Mouse (Mus musculus) embryonic facial prominence, embryonic 14.5 days (tissue): ENCODE data around the gene Slc16a10. TPM values are rescaled to one million over a fixed set of nuclear protein-coding genes. Genes with fewer than 3 reads are reported as not detected.

Source experiments
- ATAC-seq: fragments of 200-750 bp; cut with Nextera tagmentation; 2 replicates; pipeline ENCODE4 v1.8.0; 2017; ENCODE audit warnings: low read depth, moderate number of reproducible peaks, moderate TSS enrichment
- DNase-seq: peaks from one replicate; pipeline ENCODE4 v3.0.0-alpha.2; 2015; ENCODE audit warnings: low spot score
- H3K27ac ChIP-seq: fragments of 300-500 bp; sonication (generic); replicated peaks from 2 replicates; pipeline ENCODE4 v1.5.1; 2014; ENCODE audit warnings: low read depth, mild to moderate bottlenecking, low read length, moderate library complexity
- H3K27me3 ChIP-seq: fragments of 300-500 bp; sonication (generic); replicated peaks from 2 replicates; pipeline ENCODE4 v1.6.1; 2014; ENCODE audit warnings: low read length; ENCODE audit not compliant: control insufficient read depth, insufficient read depth
- H3K36me3 ChIP-seq: fragments of 300-500 bp; sonication (generic); 2 replicates; pipeline ENCODE4 v1.6.1; 2014; ENCODE audit warnings: low read length, mixed read lengths; ENCODE audit not compliant: control insufficient read depth, insufficient read depth
- H3K4me1 ChIP-seq: fragments of 300-500 bp; sonication (generic); 2 replicates; pipeline ENCODE4 v1.6.1; 2014; ENCODE audit warnings: antibody characterized with exemption, low read length; ENCODE audit not compliant: control insufficient read depth, insufficient read depth
- H3K4me2 ChIP-seq: fragments of 300-500 bp; sonication (generic); 2 replicates; pipeline ENCODE4 v1.6.1; 2014; ENCODE audit warnings: low read depth, mild to moderate bottlenecking, low read length, moderate library complexity, mixed read lengths
- H3K4me3 ChIP-seq: fragments of 300-500 bp; sonication (generic); 2 replicates; pipeline ENCODE4 v1.5.1; 2014; ENCODE audit warnings: low read depth, mild to moderate bottlenecking, low read length
- H3K9ac ChIP-seq: fragments of 300-500 bp; sonication (generic); 2 replicates; pipeline ENCODE4 v1.6.1; 2014; ENCODE audit warnings: low read depth, mild to moderate bottlenecking, low read length, moderate library complexity, mixed read lengths
- H3K9me3 ChIP-seq: fragments of 300-500 bp; sonication (generic); 2 replicates; pipeline ENCODE4 v1.6.1; 2016; ENCODE audit warnings: low read length; ENCODE audit not compliant: control insufficient read depth
- WGBS: fragments of 180-500 bp; shearing (Covaris S2); extraction: QIAGEN DNeasy Blood & Tissue Kit; methylation state at CpG from one replicate; pipeline ENCODE4 v1.1.7; 2014; 5-methylcytosine and 5-hydroxymethylcytosine counted together
- polyA plus RNA-seq: library from polyadenylated mRNA; unstranded; fragments of >200 nt; fragmentation: Nextera tagmentation; extraction: Ambion mirVana; gene quantifications from 2 replicates; pipeline ENCODE4 v1.2.1, GENCODE M21; 2014

Slc16a10 gene
- polyA plus RNA-seq, 1 experiment from 2014 or later, result 8.2 TPM

DNA sequence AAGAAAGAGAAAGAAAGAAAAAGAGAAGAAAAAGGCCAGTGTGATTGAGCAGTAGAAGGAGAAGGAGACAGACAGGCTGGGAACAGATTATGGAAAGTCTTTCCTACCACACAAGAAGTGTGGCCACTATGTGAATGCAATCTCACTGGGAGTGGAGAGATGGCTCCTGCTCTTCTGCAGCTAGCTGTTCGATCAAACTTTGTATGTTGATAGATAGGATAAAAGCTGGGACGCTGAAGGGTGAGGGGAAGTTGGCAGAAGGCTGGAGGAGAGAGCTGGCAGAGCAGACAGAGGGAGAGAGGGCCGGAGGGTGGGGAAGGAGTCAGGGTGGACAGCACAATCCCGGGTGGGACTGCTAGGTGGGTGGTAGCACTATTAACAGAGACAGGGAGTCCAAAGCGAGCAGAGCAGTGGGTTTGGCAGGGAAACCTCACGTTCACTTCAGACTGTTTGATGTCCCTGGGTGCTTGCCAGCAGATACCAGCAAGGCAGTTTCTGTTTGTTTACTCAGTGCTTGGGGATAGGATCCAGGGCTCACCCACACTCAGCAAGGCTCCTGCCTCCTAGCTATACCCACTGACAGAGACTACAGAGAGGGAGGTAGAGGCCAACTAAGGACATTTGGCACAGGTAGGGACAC, 35.4 kb upstream of the Slc16a10 start:
- DNase-seq, result peak; percentile 71

DNA sequence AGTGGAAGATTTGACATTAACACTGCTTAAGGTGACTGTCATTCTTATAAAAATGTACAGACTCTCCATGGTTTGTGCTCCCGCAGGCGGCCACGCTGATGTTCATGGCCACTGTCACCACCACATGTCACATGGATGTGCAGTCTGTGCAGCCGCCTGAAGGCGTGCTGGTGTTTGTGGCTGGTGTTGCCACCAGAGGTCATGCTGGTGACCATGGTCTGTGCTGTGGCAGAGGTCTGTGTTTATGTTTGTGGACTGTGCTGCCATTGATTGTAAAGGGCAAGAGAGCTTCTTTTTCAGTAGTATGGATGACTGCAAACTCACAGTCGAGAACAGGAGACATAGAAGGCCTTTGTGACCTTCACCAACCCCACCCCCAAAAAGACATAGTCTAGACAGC, 30.1 kb upstream of the Slc16a10 start:
- Histone ChIP-seq H3K9ac (no peak overlapping the region), H3K9me3 (no peaks in the 10 kb centered on the region), H3K4me2 (no peak overlapping the region), H3K27ac (no peak overlapping the region), H3K27me3 (no peaks in the 10 kb centered on the region; the same call in 1 of the 2 replicates), H3K4me1 (0 out of 2 replicates have a peak, but pooled peaks cover 10% of the 10 kb centered on the region), H3K36me3 (no peaks in the 10 kb centered on the region), H3K4me3 (no peak overlapping the region)
- 88% methylated on average over 6 of the region's 6 CpGs for WGBS
- DNase-seq (no peak), ATAC-seq (no peak)

More for the DNA sequence above, 35.4 kb upstream of the Slc16a10 start:
- Histone ChIP-seq H3K9ac (no peak overlapping the region), H3K27ac (no peak overlapping the region), H3K4me3 (no peak overlapping the region), H3K4me1 (peaks cover 4% of the 10 kb centered on the region; the same call in 1 of the 2 replicates), H3K9me3 (no peaks in the 10 kb centered on the region), H3K36me3 (no peaks in the 10 kb centered on the region), H3K27me3 (no peaks in the 10 kb centered on the region; the same call in 1 of the 2 replicates), H3K4me2 (no peak overlapping the region)
- ATAC-seq, result peak; percentile 41; the same call in 1 of the 2 replicates
- 48% methylated on average over 6 of the region's 6 CpGs for WGBS

DNA sequence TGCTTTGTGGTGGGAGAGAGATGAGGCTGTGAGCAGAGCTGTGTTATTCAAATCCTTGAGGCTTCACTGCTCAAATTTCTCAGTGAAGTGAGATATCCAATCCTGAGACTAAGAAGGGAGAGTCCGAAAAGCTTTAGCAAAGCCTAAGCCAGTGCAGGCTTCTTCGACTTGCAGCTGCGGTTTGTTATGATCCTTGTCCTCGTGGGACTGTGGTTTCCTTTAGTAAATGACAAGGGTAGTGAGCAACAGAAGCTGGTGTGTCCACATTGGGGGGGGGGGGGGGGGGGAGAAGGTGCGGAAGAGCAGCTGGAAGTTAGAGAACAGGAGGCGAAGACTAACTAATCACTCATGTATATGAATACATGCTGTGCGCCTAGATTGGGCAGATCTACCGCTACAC, 29.2 kb upstream of the Slc16a10 start:
- DNase-seq (peak; percentile 76), ATAC-seq (peak; percentile 67)
- H3K9me3 ChIP-seq, result no peaks in the 10 kb centered on the region
- no peaks in the 10 kb centered on the region; the same call in 1 of the 2 replicates for H3K27me3 ChIP-seq
- 38% methylated on average over 8 of the region's 8 CpGs for WGBS
- no peak overlapping the region for H3K27ac ChIP-seq
- no peak overlapping the region for H3K4me2 ChIP-seq
- no peaks in the 10 kb centered on the region for H3K36me3 ChIP-seq
- 0 out of 2 replicates have a peak, but pooled peaks cover 10% of the 10 kb centered on the region for H3K4me1 ChIP-seq
- H3K4me3 ChIP-seq, result no peak overlapping the region
- no peak overlapping the region for H3K9ac ChIP-seq

DNA sequence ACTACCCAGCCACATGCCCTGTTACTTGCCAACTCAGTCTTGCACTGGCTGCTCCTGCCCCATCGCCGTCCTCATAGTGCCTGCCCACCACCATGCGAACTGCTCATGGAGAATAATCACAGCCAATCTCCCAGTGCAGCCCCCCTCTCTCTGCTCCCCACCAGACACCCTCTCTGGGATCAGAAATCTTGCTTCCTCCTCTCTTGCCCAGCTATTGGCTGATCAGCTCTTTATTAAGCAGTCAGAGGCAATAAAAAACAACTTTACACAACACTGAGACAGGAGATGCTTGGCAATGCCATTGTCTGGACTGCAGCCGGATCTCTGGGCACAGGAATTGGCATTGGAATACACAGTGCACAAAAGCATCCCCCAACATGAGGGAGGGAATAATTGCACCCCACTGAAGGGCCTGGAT, 28.1 kb upstream of the Slc16a10 start:
- H3K27me3 ChIP-seq, result no peaks in the 10 kb centered on the region; the same call in 1 of the 2 replicates
- H3K9me3 ChIP-seq, result no peaks in the 10 kb centered on the region
- H3K4me3 ChIP-seq, result no peak overlapping the region
- no peak for DNase-seq
- H3K4me2 ChIP-seq, result no peak overlapping the region
- no peak for ATAC-seq
- no peak overlapping the region for H3K27ac ChIP-seq
- H3K9ac ChIP-seq, result no peak overlapping the region
- H3K36me3 ChIP-seq, result no peaks in the 10 kb centered on the region
- 0 out of 2 replicates have a peak, but pooled peaks cover 10% of the 10 kb centered on the region for H3K4me1 ChIP-seq
- WGBS, result 77% methylated on average over 4 of the region's 4 CpGs

DNA sequence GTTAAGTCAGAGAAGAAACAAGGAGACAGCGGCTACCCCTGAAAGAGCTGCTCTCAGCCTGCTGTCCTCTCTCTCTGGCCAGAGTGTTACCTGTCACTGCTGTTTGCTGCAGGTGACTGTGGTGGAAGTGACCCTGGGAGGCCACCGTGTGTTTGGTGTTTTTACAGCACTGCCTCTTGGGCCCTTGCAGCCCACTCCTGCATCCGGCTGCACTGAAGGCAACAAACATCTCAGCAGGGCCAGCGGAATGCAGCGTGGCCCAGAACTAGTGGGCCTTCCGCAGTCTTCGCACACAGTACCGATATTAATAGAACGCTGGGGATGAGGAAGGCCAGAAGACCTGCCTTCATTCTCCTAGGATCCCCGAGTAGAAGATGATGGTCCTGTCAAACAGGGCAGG, 27.5 kb upstream of the Slc16a10 start:
- no peak overlapping the region for H3K9ac ChIP-seq
- H3K4me2 ChIP-seq, result no peak overlapping the region
- no peaks in the 10 kb centered on the region for H3K9me3 ChIP-seq
- no peak overlapping the region for H3K4me3 ChIP-seq
- H3K27ac ChIP-seq, result no peak overlapping the region
- DNase-seq (no peak), ATAC-seq (no peak)
- no peaks in the 10 kb centered on the region for H3K36me3 ChIP-seq
- WGBS, result 89% methylated on average over 10 of the region's 10 CpGs
- H3K4me1 ChIP-seq, result 0 out of 2 replicates have a peak, but pooled peaks cover 10% of the 10 kb centered on the region
- H3K27me3 ChIP-seq, result no peaks in the 10 kb centered on the region

DNA sequence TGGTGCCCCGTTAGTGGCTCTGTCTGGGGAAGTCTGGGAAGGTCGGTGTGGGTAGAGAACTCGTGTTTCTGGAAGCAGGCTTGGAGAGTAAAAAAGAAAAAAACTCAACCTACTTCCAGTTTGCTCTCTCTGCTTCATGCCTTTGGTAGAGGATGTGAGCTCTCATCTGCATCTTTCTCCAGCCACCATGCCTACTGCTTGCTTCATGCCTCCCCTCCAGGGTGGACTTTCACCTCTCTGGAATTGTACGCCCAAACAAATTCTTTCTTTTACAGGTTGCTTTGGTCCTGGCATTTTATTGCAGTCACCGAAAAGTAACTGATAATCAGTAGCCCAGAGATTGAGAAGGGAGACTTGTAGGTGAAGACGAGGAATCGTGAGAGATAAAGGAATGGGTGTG, 27.0 kb upstream of the Slc16a10 start:
- no peaks in the 10 kb centered on the region for H3K27me3 ChIP-seq
- DNase-seq (no peak), ATAC-seq (no peak)
- 0 out of 2 replicates have a peak, but pooled peaks cover 10% of the 10 kb centered on the region for H3K4me1 ChIP-seq
- no peaks in the 10 kb centered on the region for H3K9me3 ChIP-seq
- H3K36me3 ChIP-seq, result no peaks in the 10 kb centered on the region
- 90% methylated on average over 7 of the region's 7 CpGs for WGBS
- H3K4me3 ChIP-seq, result no peak overlapping the region
- H3K9ac ChIP-seq, result no peak overlapping the region
- H3K27ac ChIP-seq, result no peak overlapping the region
- no peak overlapping the region for H3K4me2 ChIP-seq

DNA sequence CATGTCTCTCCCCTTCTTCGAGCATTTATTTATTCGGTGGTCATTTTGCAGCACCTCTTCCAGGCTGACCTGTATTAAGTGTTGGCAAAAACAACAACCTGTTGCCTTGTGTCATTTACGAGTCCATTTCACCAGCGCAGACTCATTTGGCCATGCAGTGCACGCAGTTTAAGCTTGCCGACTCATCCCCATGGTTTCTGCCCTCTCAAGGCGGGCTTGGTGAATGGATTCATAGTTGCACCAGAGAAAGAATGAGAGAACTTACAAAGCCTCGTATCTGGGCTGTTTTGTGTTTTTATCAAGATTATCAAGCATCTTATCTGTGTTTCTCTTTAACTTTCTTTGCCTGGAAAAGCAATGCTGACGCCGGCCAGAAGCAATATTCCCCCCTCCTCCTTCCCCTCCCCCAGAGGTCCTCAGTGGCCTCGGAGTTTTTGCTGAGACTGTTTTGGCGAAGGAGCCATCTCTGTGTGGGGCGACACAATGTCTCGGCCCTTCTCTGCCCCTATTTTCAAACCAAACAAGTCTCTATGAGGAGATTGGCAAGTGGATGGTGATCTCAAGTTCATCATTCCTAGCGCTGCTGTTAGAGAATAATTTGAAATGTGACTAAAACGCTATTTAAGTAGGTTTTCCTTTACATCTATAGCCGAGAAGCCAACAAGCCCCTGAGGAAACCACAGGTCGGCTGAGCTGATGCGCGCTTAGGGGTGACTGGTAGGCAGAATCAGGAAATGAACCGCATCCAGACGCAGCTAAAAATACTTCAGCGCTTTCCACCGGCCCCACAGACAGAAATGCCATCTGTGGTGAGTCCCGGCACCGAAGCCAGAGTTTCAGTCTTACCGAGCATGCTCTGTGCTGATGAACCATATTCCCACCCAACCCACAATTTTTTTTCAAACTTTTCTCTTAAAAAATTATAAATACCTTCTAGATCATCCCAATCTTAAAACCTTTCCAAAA, 22.6 kb upstream of the Slc16a10 start:
- no peak for ATAC-seq
- peak; percentile 52 for DNase-seq
- Histone ChIP-seq H3K9ac (no peak overlapping the region), H3K4me2 (peak overlapping the region; percentile 34), H3K36me3 (no peaks in the 10 kb centered on the region), H3K4me1 (no peaks in the 10 kb centered on the region), H3K27ac (no peak overlapping the region), H3K4me3 (no peak overlapping the region), H3K27me3 (no peaks in the 10 kb centered on the region), H3K9me3 (no peaks in the 10 kb centered on the region)
- WGBS, result 74% methylated on average over 27 of the region's 27 CpGs

DNA sequence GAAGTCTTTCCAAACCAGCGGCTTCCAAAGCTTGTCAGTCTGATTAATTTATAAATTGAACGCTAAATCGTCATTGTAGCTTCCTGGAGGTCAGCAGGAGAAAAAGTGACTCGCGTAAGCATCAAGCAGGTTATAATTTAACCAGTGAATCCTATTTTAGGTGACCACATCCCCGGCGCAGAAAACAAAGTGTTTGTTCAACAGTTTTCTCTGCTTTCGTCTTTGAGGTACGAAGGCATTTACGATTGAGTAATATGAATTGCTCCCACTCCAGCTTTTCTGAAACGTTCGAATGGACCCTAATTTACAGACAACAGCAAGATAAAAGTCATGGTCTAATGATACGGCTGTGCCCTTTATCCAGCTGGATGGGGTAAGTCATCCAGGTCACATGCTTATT, 21.9 kb upstream of the Slc16a10 start:
- Histone ChIP-seq H3K4me1 (no peaks in the 10 kb centered on the region), H3K9ac (no peak overlapping the region), H3K27ac (no peak overlapping the region), H3K27me3 (no peaks in the 10 kb centered on the region), H3K9me3 (no peaks in the 10 kb centered on the region), H3K4me2 (no peak overlapping the region), H3K36me3 (no peaks in the 10 kb centered on the region), H3K4me3 (no peak overlapping the region)
- no peak for DNase-seq
- no peak for ATAC-seq
- WGBS, result 90% methylated on average over 13 of the region's 13 CpGs
